Mouse (Mus musculus): ENCODE results near the gene Lce3a. TPM values are rescaled to one million over a fixed set of nuclear protein-coding genes. Genes with fewer than 3 reads are reported as not detected.

The Lce3a gene
- 7.5 and 10.8 TPM in 2 replicates for polyA plus RNA-seq (2015; fragmentation: Nextera tagmentation; extraction: Ambion mirVana)

GRCm38 (mm10) chr3:92926130-92926529, at the start of gene Lce3a:
Gene Lce3a (minus strand): TSS chr3:92926230.
- H3K4me3 ChIP-seq (replicated peaks; ENCODE audit: low read length), result no peak within 1 kb of the TSS
- no peaks in the 10 kb centered on the region for H3K36me3 ChIP-seq (ENCODE audit: control insufficient read depth, insufficient read depth, low read length)
- H3K9ac ChIP-seq (ENCODE audit: low read length), result no peak within 1 kb of the TSS
- H3K27me3 ChIP-seq (ENCODE audit: control insufficient read depth, insufficient read depth, low read length), result no peaks in the 10 kb centered on the region
- H3K4me1 ChIP-seq (ENCODE audit: control insufficient read depth, insufficient read depth, low read length), result no peaks in the 10 kb centered on the region
- 51% methylated on average over 2 of the region's 2 CpGs for WGBS
- H3K27ac ChIP-seq (ENCODE audit: low read length), result no peak within 1 kb of the TSS
- no peak for ATAC-seq (ENCODE audit: insufficient read depth, low FRiP score)
- no peak within 1 kb of the TSS for H3K4me2 ChIP-seq (ENCODE audit: low read depth, low read length)
- no peaks in the 10 kb centered on the region for H3K9me3 ChIP-seq (replicated peaks; ENCODE audit: control insufficient read depth, low read length)

DNA sequence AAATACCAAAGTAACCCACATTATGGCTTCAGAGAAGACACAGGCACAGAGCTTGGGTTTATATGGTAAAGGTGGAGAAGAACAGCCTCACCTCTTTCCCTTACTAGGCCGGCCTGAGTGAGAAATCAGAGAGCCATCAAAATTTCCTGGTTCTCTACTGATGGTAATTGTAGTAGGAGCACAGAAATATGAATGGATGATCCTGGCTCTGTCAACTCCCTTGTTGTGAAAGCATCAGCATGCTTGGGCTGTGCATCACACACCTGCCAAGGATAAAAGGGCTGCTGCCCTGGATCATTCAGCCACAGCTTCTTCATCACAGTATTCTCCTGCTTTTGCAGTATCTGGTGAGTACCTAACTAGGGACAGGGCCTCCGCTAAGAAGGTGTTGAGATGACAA, 40.7 kb upstream of the Lce3a start, which contains the start of gene Lce3e:
Gene Lce3e, plus strand, starts transcription at position 301 of the 400 bp plus-strand sequence.
- 71% methylated on average over 2 of the region's 2 CpGs for WGBS
- Histone ChIP-seq H3K4me1 (ENCODE audit: control insufficient read depth, insufficient read depth, low read length) (no peaks in the 10 kb centered on the region), H3K4me2 (ENCODE audit: low read depth, low read length) (no peak within 1 kb of the TSS), H3K27ac (ENCODE audit: low read length) (no peak within 1 kb of the TSS), H3K9me3 (replicated peaks; ENCODE audit: control insufficient read depth, low read length) (no peaks in the 10 kb centered on the region), H3K9ac (ENCODE audit: low read length) (no peak within 1 kb of the TSS), H3K4me3 (replicated peaks; ENCODE audit: low read length) (no peak within 1 kb of the TSS), H3K27me3 (ENCODE audit: control insufficient read depth, insufficient read depth, low read length) (no peaks in the 10 kb centered on the region), H3K36me3 (ENCODE audit: control insufficient read depth, insufficient read depth, low read length) (no peaks in the 10 kb centered on the region)
- no peak for ATAC-seq (ENCODE audit: insufficient read depth, low FRiP score)

- no peak for ATAC-seq (ENCODE audit: insufficient read depth, low FRiP score)
- no peaks in the 10 kb centered on the region for H3K4me1 ChIP-seq (ENCODE audit: control insufficient read depth, insufficient read depth, low read length)
These were observed 31.1 kb upstream of the Lce3a start, which contains the start of gene Lce3d for GRCm38 (mm10) chr3:92957090-92957489. Gene Lce3d (plus strand): TSS chr3:92957390.

GRCm38 (mm10) chr3:92944186-92944585, 18.2 kb upstream of the Lce3a start, which contains the start of gene Lce3c:
Gene Lce3c (plus strand): TSS chr3:92944486.
- no peaks in the 10 kb centered on the region for H3K9me3 ChIP-seq (replicated peaks; ENCODE audit: control insufficient read depth, low read length)
- ATAC-seq (ENCODE audit: insufficient read depth, low FRiP score), result no peak
- no peak within 1 kb of the TSS for H3K27ac ChIP-seq (ENCODE audit: low read length)
- no peaks in the 10 kb centered on the region for H3K27me3 ChIP-seq (ENCODE audit: control insufficient read depth, insufficient read depth, low read length)
- WGBS, result 62% methylated on average over 1 of the region's 1 CpGs
- no peak within 1 kb of the TSS for H3K9ac ChIP-seq (ENCODE audit: low read length)
- no peak within 1 kb of the TSS for H3K4me2 ChIP-seq (ENCODE audit: low read depth, low read length)
- no peaks in the 10 kb centered on the region for H3K36me3 ChIP-seq (ENCODE audit: control insufficient read depth, insufficient read depth, low read length)
- H3K4me3 ChIP-seq (replicated peaks; ENCODE audit: low read length), result no peak within 1 kb of the TSS
- H3K4me1 ChIP-seq (ENCODE audit: control insufficient read depth, insufficient read depth, low read length), result no peaks in the 10 kb centered on the region

More at GRCm38 (mm10) chr3:92957090-92957489, 31.1 kb upstream of the Lce3a start, which contains the start of gene Lce3d:
- Histone ChIP-seq H3K9ac (ENCODE audit: low read length) (no peak within 1 kb of the TSS), H3K9me3 (replicated peaks; ENCODE audit: control insufficient read depth, low read length) (no peaks in the 10 kb centered on the region), H3K4me2 (ENCODE audit: low read depth, low read length) (no peak within 1 kb of the TSS), H3K27ac (ENCODE audit: low read length) (no peak within 1 kb of the TSS), H3K4me3 (replicated peaks; ENCODE audit: low read length) (no peak within 1 kb of the TSS), H3K36me3 (ENCODE audit: control insufficient read depth, insufficient read depth, low read length) (no peaks in the 10 kb centered on the region), H3K27me3 (ENCODE audit: control insufficient read depth, insufficient read depth, low read length) (no peaks in the 10 kb centered on the region)
- 93% methylated on average over 1 of the region's 1 CpGs for WGBS

DNA sequence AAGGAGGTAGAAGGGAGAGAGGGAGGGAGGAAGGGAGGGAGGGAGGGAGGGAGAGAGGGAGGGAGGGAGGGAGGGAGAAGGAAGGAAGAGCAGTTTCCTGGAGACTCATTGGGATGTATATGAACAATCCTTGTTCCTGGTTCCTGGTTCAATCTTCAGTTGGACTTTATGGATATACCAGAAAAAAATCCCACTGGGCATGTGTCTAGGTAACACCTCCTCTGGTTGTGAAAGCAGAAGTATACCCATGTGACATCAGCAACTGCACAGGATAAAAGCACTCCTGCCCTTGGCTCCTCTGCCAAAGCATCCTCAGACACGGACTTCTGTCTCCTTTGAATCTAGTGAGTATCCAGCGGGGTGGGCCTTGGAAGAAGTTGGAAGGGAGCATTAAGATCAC, 6.6 kb upstream of the Lce3a start, which contains the start of gene Lce3b:
Gene Lce3b, plus strand, starts transcription at position 301 of the 400 bp plus-strand sequence.
- no peaks in the 10 kb centered on the region for H3K9me3 ChIP-seq (replicated peaks; ENCODE audit: control insufficient read depth, low read length)
- H3K4me3 ChIP-seq (replicated peaks; ENCODE audit: low read length), result no peak within 1 kb of the TSS
- H3K9ac ChIP-seq (ENCODE audit: low read length), result no peak within 1 kb of the TSS
- ATAC-seq (ENCODE audit: insufficient read depth, low FRiP score), result no peak
- H3K36me3 ChIP-seq (ENCODE audit: control insufficient read depth, insufficient read depth, low read length), result no peaks in the 10 kb centered on the region
- H3K27me3 ChIP-seq (ENCODE audit: control insufficient read depth, insufficient read depth, low read length), result no peaks in the 10 kb centered on the region
- H3K27ac ChIP-seq (ENCODE audit: low read length), result no peak within 1 kb of the TSS
- no peak within 1 kb of the TSS for H3K4me2 ChIP-seq (ENCODE audit: low read depth, low read length)
- 58% methylated on average over 2 of the region's 2 CpGs for WGBS
- H3K4me1 ChIP-seq (ENCODE audit: control insufficient read depth, insufficient read depth, low read length), result no peaks in the 10 kb centered on the region

- Histone ChIP-seq H3K27me3 (ENCODE audit: control insufficient read depth, insufficient read depth, low read length) (no peaks in the 10 kb centered on the region), H3K36me3 (ENCODE audit: control insufficient read depth, insufficient read depth, low read length) (no peaks in the 10 kb centered on the region), H3K27ac (ENCODE audit: low read length) (no peak overlapping the region), H3K9ac (ENCODE audit: low read length) (no peak overlapping the region), H3K4me2 (ENCODE audit: low read depth, low read length) (no peak overlapping the region), H3K9me3 (replicated peaks; ENCODE audit: control insufficient read depth, low read length) (no peaks in the 10 kb centered on the region), H3K4me3 (replicated peaks; ENCODE audit: low read length) (no peak overlapping the region), H3K4me1 (ENCODE audit: control insufficient read depth, insufficient read depth, low read length) (no peaks in the 10 kb centered on the region)
- no peak for ATAC-seq (ENCODE audit: insufficient read depth, low FRiP score)
- 59% methylated on average over 4 of the region's 4 CpGs for WGBS
These were observed 5.7 kb downstream of the Lce3a start for GRCm38 (mm10) chr3:92920364-92920763.

GRCm38 (mm10) chr3:92907571-92907970, 18.5 kb downstream of the Lce3a start:
- Histone ChIP-seq H3K4me1 (ENCODE audit: control insufficient read depth, insufficient read depth, low read length) (no peaks in the 10 kb centered on the region), H3K36me3 (ENCODE audit: control insufficient read depth, insufficient read depth, low read length) (no peaks in the 10 kb centered on the region), H3K4me3 (replicated peaks; ENCODE audit: low read length) (no peak overlapping the region), H3K27ac (ENCODE audit: low read length) (no peak overlapping the region), H3K9me3 (replicated peaks; ENCODE audit: control insufficient read depth, low read length) (no peaks in the 10 kb centered on the region), H3K9ac (ENCODE audit: low read length) (no peak overlapping the region), H3K27me3 (ENCODE audit: control insufficient read depth, insufficient read depth, low read length) (no peaks in the 10 kb centered on the region), H3K4me2 (ENCODE audit: low read depth, low read length) (no peak overlapping the region)
- 26% methylated on average over 4 of the region's 4 CpGs for WGBS
- no peak for ATAC-seq (ENCODE audit: insufficient read depth, low FRiP score)

- Histone ChIP-seq H3K9me3 (replicated peaks; ENCODE audit: control insufficient read depth, low read length) (no peaks in the 10 kb centered on the region), H3K4me2 (ENCODE audit: low read depth, low read length) (no peak overlapping the region), H3K4me1 (ENCODE audit: control insufficient read depth, insufficient read depth, low read length) (no peaks in the 10 kb centered on the region), H3K4me3 (replicated peaks; ENCODE audit: low read length) (no peak overlapping the region), H3K27me3 (ENCODE audit: control insufficient read depth, insufficient read depth, low read length) (no peaks in the 10 kb centered on the region), H3K36me3 (ENCODE audit: control insufficient read depth, insufficient read depth, low read length) (no peaks in the 10 kb centered on the region), H3K27ac (ENCODE audit: low read length) (no peak overlapping the region), H3K9ac (ENCODE audit: low read length) (no peak overlapping the region)
- ATAC-seq (ENCODE audit: insufficient read depth, low FRiP score), result no peak
- 37% methylated on average over 3 of the region's 3 CpGs for WGBS
These were observed 20.8 kb downstream of the Lce3a start for GRCm38 (mm10) chr3:92905182-92905581.

DNA sequence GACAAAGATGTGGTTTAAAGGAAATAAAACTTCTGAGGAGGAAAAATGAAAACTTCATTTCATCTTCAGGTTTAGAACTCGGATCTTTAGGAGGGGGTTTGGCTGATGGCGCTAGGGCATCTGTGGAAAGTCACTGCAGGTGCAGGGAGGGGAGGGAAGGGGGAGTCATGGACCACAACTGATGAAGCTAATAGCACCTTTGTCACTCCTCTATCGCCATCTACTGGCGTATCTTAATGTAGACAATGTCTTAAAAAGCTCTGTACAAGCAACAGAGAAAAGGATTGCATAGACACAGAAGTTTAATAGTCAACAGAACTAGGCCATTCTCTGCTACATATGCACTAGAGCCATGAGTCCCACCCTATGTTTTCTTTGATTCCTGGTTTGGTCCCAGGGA, 22.4 kb downstream of the Lce3a start:
- H3K4me1 ChIP-seq (ENCODE audit: control insufficient read depth, insufficient read depth, low read length), result no peaks in the 10 kb centered on the region
- no peak overlapping the region for H3K4me3 ChIP-seq (replicated peaks; ENCODE audit: low read length)
- H3K9ac ChIP-seq (ENCODE audit: low read length), result no peak overlapping the region
- no peaks in the 10 kb centered on the region for H3K9me3 ChIP-seq (replicated peaks; ENCODE audit: control insufficient read depth, low read length)
- H3K36me3 ChIP-seq (ENCODE audit: control insufficient read depth, insufficient read depth, low read length), result no peaks in the 10 kb centered on the region
- no peak overlapping the region for H3K27ac ChIP-seq (ENCODE audit: low read length)
- no peak for ATAC-seq (ENCODE audit: insufficient read depth, low FRiP score)
- 29% methylated on average over 4 of the region's 4 CpGs for WGBS
- H3K27me3 ChIP-seq (ENCODE audit: control insufficient read depth, insufficient read depth, low read length), result no peaks in the 10 kb centered on the region
- no peak overlapping the region for H3K4me2 ChIP-seq (ENCODE audit: low read depth, low read length)
